24 mouse cellular contexts compared by ENCODE assay signal in genomic region chr7:83012145-83012544, GRCm38 (mm10).
DNase-seq lines count a peak whose midpoint lies in the region; ATAC-seq lines count a peak whose summit lies in the region.
"Had no signal": no experiment of that assay in that cellular context is flagged by ENCODE, and none has a peak within 500 bp of the region (broad histone marks: within the 10 kb centered on the region; RNA-seq: fewer than 3 reads in every experiment).

No protein-coding gene starts in this region.

- H3K27me3 ChIP-seq in forebrain, embryonic 14.5 days (replicated peaks; ENCODE audit: control insufficient read depth, insufficient read depth, low read length), result no peaks in the 10 kb centered on the region
- H3K27me3 ChIP-seq in forebrain, embryonic 13.5 days, result no peaks in the 10 kb centered on the region
- H3K27me3 ChIP-seq: embryonic facial prominence, embryonic 12.5 days; embryonic facial prominence, embryonic 15.5 days; forebrain, embryonic 15.5 days; hindbrain, embryonic 12.5 days; hindbrain, embryonic 15.5 days; intestine, embryonic 15.5 days had no signal

- H3K4me3 ChIP-seq in forebrain, embryonic 14.5 days (ENCODE audit: low read depth, low read length), result no peak overlapping the region
- H3K4me3 ChIP-seq in forebrain, embryonic 13.5 days, result no peak overlapping the region
- H3K4me3 ChIP-seq: embryonic facial prominence, embryonic 12.5 days; embryonic facial prominence, embryonic 15.5 days; forebrain, embryonic 15.5 days; gastrocnemius, adult 2 months; hindbrain, embryonic 12.5 days; hindbrain, embryonic 15.5 days; intestine, embryonic 15.5 days had no signal

- peak; percentile 6 for DNase-seq in forebrain, embryonic 14.5 days (ENCODE audit: low spot score)
- DNase-seq in frontal cortex, postnatal 10 days (ENCODE audit: low spot score in 2 of 2), result no peak
- peak; percentile 71 for DNase-seq in brain, adult 2 months (ENCODE audit: low read depth, low spot score)
- peak; percentile 79 for DNase-seq in telencephalon, adult 2 months (ENCODE audit: low read depth, low spot score)
- no peak for DNase-seq in cerebellum, adult 11-12 months
- DNase-seq: adrenal gland, adult 8-10 months; adrenal gland, postnatal 25 days; cerebellum, adult 11 months; cerebellum, adult 9-10 months; cerebellum, postnatal 14 days; gastrocnemius, adult 2 months; gastrocnemius, postnatal 14 days; heart, adult 11 months; kidney, adult 11 months had no signal

- H3K27ac ChIP-seq in forebrain, embryonic 14.5 days (ENCODE audit: low read depth, low read length), result no peak overlapping the region
- no peak overlapping the region for H3K27ac ChIP-seq in forebrain, embryonic 13.5 days
- H3K27ac ChIP-seq: embryonic facial prominence, embryonic 12.5 days; embryonic facial prominence, embryonic 15.5 days; forebrain, embryonic 15.5 days; gastrocnemius, adult 2 months; hindbrain, embryonic 12.5 days; hindbrain, embryonic 15.5 days; intestine, embryonic 15.5 days had no signal

- H3K9me3 ChIP-seq in forebrain, embryonic 14.5 days (replicated peaks; ENCODE audit: control insufficient read depth, low read length), result no peaks in the 10 kb centered on the region
- H3K9me3 ChIP-seq in forebrain, embryonic 13.5 days (replicated peaks), result no peaks in the 10 kb centered on the region
- H3K9me3 ChIP-seq: embryonic facial prominence, embryonic 12.5 days; embryonic facial prominence, embryonic 15.5 days; forebrain, embryonic 15.5 days; hindbrain, embryonic 12.5 days; hindbrain, embryonic 15.5 days; intestine, embryonic 15.5 days had no signal

- H3K4me1 ChIP-seq in forebrain, embryonic 14.5 days (ENCODE audit: control insufficient read depth, insufficient read depth, low read length), result peaks cover 6% of the 10 kb centered on the region; the same call in 1 of the 2 replicates
- H3K4me1 ChIP-seq in forebrain, embryonic 13.5 days, result peaks cover 11% of the 10 kb centered on the region
- H3K4me1 ChIP-seq: embryonic facial prominence, embryonic 15.5 days; intestine, embryonic 15.5 days had no signal

- ATAC-seq in forebrain, embryonic 14.5 days, result no peak
- no peak for ATAC-seq in forebrain, embryonic 13.5 days
- ATAC-seq in frontal cortex, adult (ENCODE audit: low TSS enrichment), result peak; percentile 74
- ATAC-seq: activated CD4-positive, CD25-positive, alpha-beta regulatory T cell, adult 4 months; forebrain, embryonic 15.5 days; intestine, embryonic 15.5 days had no signal

- WGBS in forebrain, embryonic 14.5 days, result 75% methylated on average over 2 of the region's 2 CpGs
- WGBS in forebrain, embryonic 13.5 days, result 84% methylated on average over 2 of the region's 2 CpGs

- no peak overlapping the region for H3K4me2 ChIP-seq in forebrain, embryonic 14.5 days (ENCODE audit: low read length)
- no peak overlapping the region for H3K4me2 ChIP-seq in forebrain, embryonic 13.5 days
- H3K4me2 ChIP-seq: embryonic facial prominence, embryonic 12.5 days; embryonic facial prominence, embryonic 15.5 days; forebrain, embryonic 15.5 days; heart, embryonic 11.5 days; hindbrain, embryonic 12.5 days; hindbrain, embryonic 15.5 days; intestine, embryonic 15.5 days had no signal

- H3K9ac ChIP-seq in forebrain, embryonic 14.5 days (ENCODE audit: low read length), result no peak overlapping the region
- no peak overlapping the region for H3K9ac ChIP-seq in forebrain, embryonic 13.5 days
- H3K9ac ChIP-seq: embryonic facial prominence, embryonic 12.5 days; embryonic facial prominence, embryonic 15.5 days; forebrain, embryonic 15.5 days; hindbrain, embryonic 12.5 days; hindbrain, embryonic 15.5 days; intestine, embryonic 15.5 days had no signal

- no peaks in the 10 kb centered on the region for H3K36me3 ChIP-seq in forebrain, embryonic 14.5 days (ENCODE audit: control insufficient read depth, insufficient read depth, low read length)
- no peaks in the 10 kb centered on the region for H3K36me3 ChIP-seq in forebrain, embryonic 13.5 days (ENCODE audit: poor library complexity, severe bottlenecking)
- H3K36me3 ChIP-seq: embryonic facial prominence, embryonic 12.5 days; embryonic facial prominence, embryonic 15.5 days; forebrain, embryonic 15.5 days; hindbrain, embryonic 12.5 days; hindbrain, embryonic 15.5 days; intestine, embryonic 15.5 days had no signal

Comparison
In these comparisons a context has a peak if more than half of its experiments do, and no peak if none do; other contexts are left out.
1. DNase-seq: peak in forebrain, embryonic 14.5 days (single experiment), brain, adult 2 months (single experiment) and telencephalon, adult 2 months (single experiment); none in frontal cortex, postnatal 10 days (0 of 2) and cerebellum, adult 11-12 months (single experiment).